20 mouse cellular contexts compared by ENCODE assay signal in genomic region chr14:120544495-120544894, GRCm38 (mm10).
DNase-seq lines count a peak whose midpoint lies in the region; ATAC-seq and TF ChIP-seq lines count a peak whose summit lies in the region.
"Had no signal": no experiment of that assay in that cellular context is flagged by ENCODE, and none has a peak within 500 bp of the region (broad histone marks: within the 10 kb centered on the region; RNA-seq: fewer than 3 reads in every experiment).

No protein-coding gene starts in this region.

- in situ Hi-C loops in CH12.LX (cut with MboI; ENCODE audit: low pct_ligation_motif_present, low pct_unique_long_range_greater_than_20kb, low sequenced_read_pairs) = no loop called here

- H3K79me2 ChIP-seq in CH12.LX (replicated peaks; ENCODE audit: control insufficient read depth, extremely low read depth, insufficient read depth, poor library complexity, severe bottlenecking) = no peaks in the 10 kb centered on the region

- TF ChIP-seq POLR2A in CH12.LX (IDR thresholded peaks at IDR 0.05; ENCODE audit: low read depth, low read length) = no peak

- no peak for TF ChIP-seq RAD21 in CH12.LX (IDR thresholded peaks at IDR 0.05; ENCODE audit: low read depth, low read length)

- H3K36me3 ChIP-seq in heart, embryonic 14.5 days (ENCODE audit: control insufficient read depth, insufficient read depth, low read length) = no peaks in the 10 kb centered on the region
- no peaks in the 10 kb centered on the region for H3K36me3 ChIP-seq in liver, embryonic 16.5 days (ENCODE audit: control insufficient read depth, insufficient read depth)
- no peaks in the 10 kb centered on the region for H3K36me3 ChIP-seq in CH12.LX (replicated peaks in 1 of 2; ENCODE audit: control insufficient read depth in 1 of 2, insufficient read depth in 1 of 2, low read length in 1 of 2)
- H3K36me3 ChIP-seq: embryonic facial prominence, embryonic 15.5 days; hindbrain, embryonic 12.5 days; midbrain, embryonic 13.5 days; stomach, embryonic 15.5 days had no signal

- no peak overlapping the region for H3K4me3 ChIP-seq in heart, embryonic 14.5 days (ENCODE audit: control insufficient read depth in 1 of 2, insufficient read depth in 1 of 2, low read depth in 1 of 2, low read length in 2 of 2)
- H3K4me3 ChIP-seq in liver, embryonic 16.5 days (ENCODE audit: low read depth, low read length) = no peak overlapping the region
- H3K4me3 ChIP-seq in CH12.LX (replicated peaks in 1 of 3; ENCODE audit: low read depth in 2 of 3, low read length in 2 of 3, poor library complexity in 1 of 3) = no peak overlapping the region
- H3K4me3 ChIP-seq: embryonic facial prominence, embryonic 15.5 days; hindbrain, embryonic 12.5 days; layer of hippocampus, adult 2 months; left cerebral cortex, adult 2 months; midbrain, embryonic 13.5 days; myocyte; stomach, embryonic 15.5 days had no signal

- H3K9me3 ChIP-seq in heart, embryonic 14.5 days (ENCODE audit: control insufficient read depth, low read length) = no peaks in the 10 kb centered on the region
- no peaks in the 10 kb centered on the region for H3K9me3 ChIP-seq in liver, embryonic 16.5 days (replicated peaks; ENCODE audit: control insufficient read depth, low read length)
- no peaks in the 10 kb centered on the region for H3K9me3 ChIP-seq in CH12.LX (replicated peaks; ENCODE audit: low read length)
- H3K9me3 ChIP-seq: embryonic facial prominence, embryonic 15.5 days; hindbrain, embryonic 12.5 days; midbrain, embryonic 13.5 days; stomach, embryonic 15.5 days had no signal

- peaks cover 2 to 4% of the 10 kb centered on the region in 2 experiments; a peak in 1 of 4 replicates for H3K4me1 ChIP-seq in heart, embryonic 14.5 days (ENCODE audit: control insufficient read depth in 2 of 2, insufficient read depth in 2 of 2, low read length in 2 of 2)
- no peaks in the 10 kb centered on the region for H3K4me1 ChIP-seq in liver, embryonic 16.5 days (ENCODE audit: control insufficient read depth, low read depth, low read length)
- H3K4me1 ChIP-seq in CH12.LX (ENCODE audit: control insufficient read depth in 1 of 2, insufficient read depth in 2 of 2) = peaks cover 5 to 7% of the 10 kb centered on the region in 2 experiments
- H3K4me1 ChIP-seq: embryonic facial prominence, embryonic 15.5 days; hindbrain, embryonic 12.5 days; midbrain, embryonic 13.5 days; stomach, embryonic 15.5 days had no signal

- no peak overlapping the region for H3K9ac ChIP-seq in heart, embryonic 14.5 days (ENCODE audit: low read length)
- H3K9ac ChIP-seq in liver, embryonic 16.5 days (ENCODE audit: low read depth, low read length) = no peak overlapping the region
- H3K9ac ChIP-seq in CH12.LX (ENCODE audit: insufficient read depth, low read depth) = no peak overlapping the region
- H3K9ac ChIP-seq: embryonic facial prominence, embryonic 15.5 days; hindbrain, embryonic 12.5 days; lung, embryonic 14.5 days; midbrain, embryonic 13.5 days; stomach, embryonic 15.5 days had no signal

- no peak for ATAC-seq in heart, embryonic 14.5 days (ENCODE audit: insufficient number of reproducible peaks, insufficient read depth, low FRiP score, low read depth)
- 0 out of 2 replicates have a peak, but pooled peaks have one; percentile 16 for ATAC-seq in liver, embryonic 16.5 days (ENCODE audit: low read depth)
- 0 out of 2 replicates have a peak, but pooled peaks have one; percentile 20 for ATAC-seq in megakaryocyte progenitor cell, adult 5-6 weeks (replicated peaks; ENCODE audit: poor library complexity)
- ATAC-seq: intestine, embryonic 16.5 days; midbrain, embryonic 13.5 days had no signal

- no peaks in the 10 kb centered on the region for H3K27me3 ChIP-seq in heart, embryonic 14.5 days (ENCODE audit: control insufficient read depth, insufficient read depth, low read length)
- H3K27me3 ChIP-seq in liver, embryonic 16.5 days (ENCODE audit: control insufficient read depth, insufficient read depth, low read depth, low read length) = no peaks in the 10 kb centered on the region
- H3K27me3 ChIP-seq in CH12.LX (replicated peaks) = no peaks in the 10 kb centered on the region
- H3K27me3 ChIP-seq: embryonic facial prominence, embryonic 15.5 days; hindbrain, embryonic 12.5 days; midbrain, embryonic 13.5 days; stomach, embryonic 15.5 days had no signal

- TF ChIP-seq CTCF in CH12.LX (conservative IDR thresholded peaks at IDR 0.05 in 1 of 2, IDR thresholded peaks at IDR 0.05 in 1 of 2; ENCODE audit: low read depth in 2 of 2, low read length in 2 of 2) = no peak

- H3K4me2 ChIP-seq in heart, embryonic 14.5 days (ENCODE audit: low read length) = 0 out of 2 replicates have a peak overlapping the region, but pooled peaks have one; percentile 6
- no peak overlapping the region for H3K4me2 ChIP-seq in liver, embryonic 16.5 days (ENCODE audit: low read depth, low read length)
- peak overlapping the region; percentile 38; the same call in 1 of the 2 replicates for H3K4me2 ChIP-seq in CH12.LX (ENCODE audit: insufficient read depth, low read depth, poor library complexity, severe bottlenecking)
- H3K4me2 ChIP-seq: embryonic facial prominence, embryonic 15.5 days; hindbrain, embryonic 12.5 days; lung, embryonic 14.5 days; midbrain, embryonic 13.5 days; stomach, embryonic 15.5 days had no signal

- no peak for DNase-seq in heart, adult 9 months (ENCODE audit: low spot score in 2 of 2)
- DNase-seq in liver (no peak), CH12.LX (ENCODE audit: extremely low read depth) (no peak)
- no peak for DNase-seq in urinary bladder, adult 2 months (ENCODE audit: low spot score)
- DNase-seq: adrenal gland, postnatal 10 days; cerebellum, adult 9-10 months; gastrocnemius, postnatal 25 days; spleen, adult 18-20 months had no signal

- TF ChIP-seq EP300 in CH12.LX (IDR thresholded peaks at IDR 0.05; ENCODE audit: low read length) = no peak

- dilution Hi-C loops in CH12.LX (cut with MboI; ENCODE audit: extremely low pct_ligation_motif_present, extremely low pct_unique_long_range_greater_than_20kb, low sequenced_read_pairs) = no loop called here

- 56% methylated on average over 6 of the region's 6 CpGs for WGBS in heart, embryonic 14.5 days
- 31% methylated on average over 6 of the region's 6 CpGs for WGBS in liver, embryonic 16.5 days (ENCODE audit: insufficient replicate concordance)

- H3K27ac ChIP-seq in heart, embryonic 14.5 days (replicated peaks in 1 of 2; ENCODE audit: control insufficient read depth in 1 of 2, insufficient read depth in 1 of 2, low read depth in 2 of 2, low read length in 2 of 2) = peak overlapping the region; percentile 45 to 71; a peak in 3 of 4 replicates
- no peak overlapping the region for H3K27ac ChIP-seq in liver, embryonic 16.5 days (ENCODE audit: low read length)
- no peak overlapping the region for H3K27ac ChIP-seq in CH12.LX (ENCODE audit: insufficient read depth, low read depth)
- H3K27ac ChIP-seq: embryonic facial prominence, embryonic 15.5 days; hindbrain, embryonic 12.5 days; layer of hippocampus, adult 2 months; left cerebral cortex, adult 2 months; midbrain, embryonic 13.5 days; stomach, embryonic 15.5 days had no signal

TF ChIP-seq in CH12.LX, 34 proteins besides CTCF, POLR2A, EP300 and RAD21:
- TF ChIP-seq CHD1 (IDR thresholded peaks at IDR 0.05; ENCODE audit: low read depth, low read length) (no peak), NELFE (IDR thresholded peaks at IDR 0.05; ENCODE audit: low read depth, low read length) (no peak), RCOR1 (conservative IDR thresholded peaks at IDR 0.05; ENCODE audit: low read depth, low read length) (no peak), KAT2A (IDR thresholded peaks at IDR 0.05; ENCODE audit: insufficient replicate concordance, low read length) (no peak), ELF1 (IDR thresholded peaks at IDR 0.05; ENCODE audit: low read depth, low read length) (no peak), USF2 (conservative IDR thresholded peaks at IDR 0.05; ENCODE audit: low read depth, low read length) (no peak), JUND (conservative IDR thresholded peaks at IDR 0.05; ENCODE audit: low read depth, low read length) (no peak), USF1 (IDR thresholded peaks at IDR 0.05; ENCODE audit: low read depth, low read length) (no peak), BHLHE40 (IDR thresholded peaks at IDR 0.05; ENCODE audit: low read depth, low read length) (no peak), MXI1 (IDR thresholded peaks at IDR 0.05; ENCODE audit: low read depth, low read length) (no peak), ZNF384 (IDR thresholded peaks at IDR 0.05; ENCODE audit: low read depth, low read length) (no peak), CHD2 (IDR thresholded peaks at IDR 0.05; ENCODE audit: low read length) (no peak), POLR2AphosphoS2 (IDR thresholded peaks at IDR 0.05; ENCODE audit: low read depth, low read length) (no peak), MAZ (IDR thresholded peaks at IDR 0.05; ENCODE audit: low read depth, low read length) (no peak), MYC (IDR thresholded peaks at IDR 0.05; ENCODE audit: low read depth, low read length) (no peak), IRF4 (IDR thresholded peaks at IDR 0.05; ENCODE audit: low read depth, low read length) (no peak)

Comparison
In these comparisons a context has a peak if more than half of its experiments do, and no peak if none do; other contexts are left out.
1. H3K27ac ChIP-seq: peak in heart, embryonic 14.5 days (2 of 2); none in liver, embryonic 16.5 days (single experiment) and CH12.LX (single experiment).